Mouse (Mus musculus): ENCODE data around the gene Cpa4.

GRCm38 (mm10) chr6:30600033-30600432 is 31.9 kb downstream of the Cpa4 start:
- TF ChIP-seq POLR2A (IDR thresholded peaks at IDR 0.05; ENCODE audit: borderline replicate concordance, insufficient read depth, low read length), result no peak
- no peak for TF ChIP-seq CTCF (IDR thresholded peaks at IDR 0.05; ENCODE audit: borderline replicate concordance, insufficient read depth, low read depth, low read length)
